Mouse (Mus musculus): Measurements from ENCODE around the gene Naa35. TPM values are rescaled to one million over a fixed set of nuclear protein-coding genes. Genes with fewer than 3 reads are reported as not detected.
A peak's percentile ranks its signal among the peaks of the same experiment; 100 is the strongest.

The Naa35 gene
- polyA plus RNA-seq, 1 experiment from 2014 or later = 108 TPM

GRCm38 (mm10) chr13:59555613-59556192 is 29.4 kb upstream of the Naa35 start:
- peak overlapping the region; percentile 90; the same call in 1 of the 2 replicates for H3K4me3 ChIP-seq
- peak overlapping the region; percentile 90 for H3K4me2 ChIP-seq (replicated peaks)
- 0 out of 2 replicates have a peak overlapping the region, but pooled peaks have one; percentile 91 for H3K9ac ChIP-seq
- no peak for ATAC-seq (ENCODE audit: low FRiP score)
- WGBS = 62% methylated on average over 8 of the region's 8 CpGs
- no peaks in the 10 kb centered on the region for H3K36me3 ChIP-seq
- H3K27ac ChIP-seq = no peak overlapping the region
- H3K9me3 ChIP-seq (replicated peaks) = no peaks in the 10 kb centered on the region
- peaks cover 16% of the 10 kb centered on the region for H3K4me1 ChIP-seq
- no peaks in the 10 kb centered on the region for H3K27me3 ChIP-seq

DNA sequence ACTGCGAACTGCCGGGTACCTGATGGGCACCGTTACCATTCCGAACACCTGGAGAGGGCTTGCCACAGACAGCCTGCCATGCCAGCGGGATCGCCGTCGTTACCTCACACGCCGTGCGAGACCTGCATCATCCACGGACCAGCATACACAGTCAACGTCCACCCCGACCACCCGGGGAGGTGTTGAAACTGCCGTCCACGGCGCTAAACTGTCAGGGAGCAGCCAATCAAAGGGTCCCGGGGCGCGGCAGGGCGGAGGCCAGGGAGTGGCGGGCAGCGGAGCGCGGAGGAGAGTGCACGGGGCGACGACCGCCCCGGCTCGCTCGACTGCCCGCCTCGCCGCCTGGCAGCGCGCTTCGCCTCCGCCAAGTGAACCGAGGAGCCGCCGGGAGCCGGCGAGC is 28.4 kb upstream of the Naa35 start:
- peak; percentile 81 for ATAC-seq (ENCODE audit: low FRiP score)
- no peaks in the 10 kb centered on the region for H3K27me3 ChIP-seq
- no peaks in the 10 kb centered on the region for H3K9me3 ChIP-seq (replicated peaks)
- H3K4me2 ChIP-seq (replicated peaks) = peak overlapping the region; percentile 90
- WGBS = under 1% methylated on average over 43 of the region's 45 CpGs
- peak overlapping the region; percentile 90 for H3K4me3 ChIP-seq
- H3K9ac ChIP-seq = peak overlapping the region; percentile 91
- H3K4me1 ChIP-seq = peaks cover 16% of the 10 kb centered on the region
- H3K36me3 ChIP-seq = no peaks in the 10 kb centered on the region
- peak overlapping the region; percentile 90 for H3K27ac ChIP-seq

GRCm38 (mm10) chr13:59557185-59557985 is 27.7 kb upstream of the Naa35 start:
- peak overlapping the region; percentile 90 for H3K4me3 ChIP-seq
- 1% methylated on average over 38 of the region's 73 CpGs for WGBS
- H3K4me1 ChIP-seq = peaks cover 16% of the 10 kb centered on the region
- peak overlapping the region; percentile 90 for H3K4me2 ChIP-seq (replicated peaks)
- peak; percentile 91 for ATAC-seq (ENCODE audit: low FRiP score)
- H3K27me3 ChIP-seq = no peaks in the 10 kb centered on the region
- H3K36me3 ChIP-seq = no peaks in the 10 kb centered on the region
- H3K9ac ChIP-seq = peak overlapping the region; percentile 91
- peak overlapping the region; percentile 90 for H3K27ac ChIP-seq
- H3K9me3 ChIP-seq (replicated peaks) = no peaks in the 10 kb centered on the region

DNA sequence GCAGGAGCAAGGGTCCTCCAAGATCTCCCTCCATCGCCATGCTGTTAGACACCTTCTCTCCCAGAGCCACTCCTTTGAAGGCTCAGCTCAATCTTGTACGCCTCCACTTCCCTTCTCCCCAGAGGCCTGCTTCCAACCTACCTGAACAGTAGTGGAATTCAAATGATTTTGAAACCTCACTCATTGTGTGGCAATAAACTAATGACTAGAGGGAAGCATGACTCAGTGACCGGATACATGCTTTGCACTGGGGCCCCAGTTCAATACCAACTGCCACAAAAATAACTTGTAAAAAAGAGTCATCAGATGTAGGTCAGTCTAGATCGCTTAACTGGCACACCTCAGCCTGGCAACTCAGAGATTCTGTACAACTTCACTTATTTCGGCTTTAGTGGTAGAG is 26.3 kb upstream of the Naa35 start:
- Histone ChIP-seq H3K4me1 (peaks cover 16% of the 10 kb centered on the region), H3K27ac (no peak overlapping the region), H3K9me3 (replicated peaks) (no peaks in the 10 kb centered on the region), H3K36me3 (no peaks in the 10 kb centered on the region), H3K4me2 (replicated peaks) (no peak overlapping the region), H3K4me3 (no peak overlapping the region), H3K9ac (no peak overlapping the region), H3K27me3 (no peaks in the 10 kb centered on the region)
- 94% methylated on average over 5 of the region's 5 CpGs for WGBS
- no peak for ATAC-seq (ENCODE audit: low FRiP score)

- Histone ChIP-seq H3K9me3 (replicated peaks) (no peaks in the 10 kb centered on the region), H3K27me3 (no peaks in the 10 kb centered on the region), H3K27ac (no peak overlapping the region), H3K4me3 (no peak overlapping the region), H3K9ac (no peak overlapping the region), H3K4me1 (no peaks in the 10 kb centered on the region; the same call in 1 of the 2 replicates), H3K4me2 (replicated peaks) (no peak overlapping the region), H3K36me3 (no peaks in the 10 kb centered on the region)
- WGBS = 91% methylated on average over 2 of the region's 2 CpGs
- ATAC-seq (ENCODE audit: low FRiP score) = no peak
Measured at GRCm38 (mm10) chr13:59562471-59562870, 22.6 kb upstream of the Naa35 start.

DNA sequence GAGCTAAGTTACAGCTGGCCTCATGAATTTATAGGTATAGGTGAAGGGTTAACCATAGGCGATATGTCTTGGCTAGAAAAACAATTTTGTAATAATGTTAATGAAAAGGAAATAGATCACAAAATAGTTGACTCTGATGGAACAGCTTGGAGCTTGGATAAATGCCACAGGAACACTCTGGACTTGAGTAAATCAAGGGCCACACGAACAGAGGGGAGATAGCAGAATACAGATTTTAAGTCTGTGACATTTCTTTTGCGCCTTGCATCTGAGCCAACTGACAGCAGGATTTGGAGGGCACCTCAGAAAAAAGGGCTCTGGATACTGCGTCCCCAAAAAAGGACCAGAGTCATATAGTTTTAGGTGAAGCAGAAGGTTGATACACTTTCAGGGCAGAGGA is 20.6 kb upstream of the Naa35 start:
- H3K9me3 ChIP-seq (replicated peaks) = no peaks in the 10 kb centered on the region
- no peak overlapping the region for H3K4me3 ChIP-seq
- no peak overlapping the region for H3K4me2 ChIP-seq (replicated peaks)
- WGBS = 89% methylated on average over 4 of the region's 4 CpGs
- no peaks in the 10 kb centered on the region for H3K36me3 ChIP-seq
- no peaks in the 10 kb centered on the region for H3K27me3 ChIP-seq
- no peak overlapping the region for H3K9ac ChIP-seq
- H3K4me1 ChIP-seq = no peaks in the 10 kb centered on the region
- ATAC-seq (ENCODE audit: low FRiP score) = no peak
- H3K27ac ChIP-seq = no peak overlapping the region

DNA sequence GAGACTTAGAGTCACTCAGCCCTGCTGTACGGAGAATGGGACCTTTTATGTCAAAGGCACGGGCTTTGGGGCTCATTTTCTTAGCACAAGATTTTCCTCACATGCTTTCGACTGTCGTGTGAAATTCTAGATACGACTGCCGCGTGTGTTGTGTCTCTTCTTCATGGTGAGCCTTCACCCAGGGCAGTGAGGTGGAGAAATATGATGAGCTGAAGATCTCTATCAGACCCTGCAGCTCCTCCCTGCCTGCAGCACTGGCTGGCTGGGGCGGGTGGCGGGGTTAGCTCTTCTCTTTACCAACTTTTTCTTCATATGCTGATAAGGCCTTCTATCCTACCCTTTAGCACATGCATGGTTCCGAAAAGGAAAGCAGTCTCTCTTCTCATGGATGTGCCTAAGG is 20.1 kb upstream of the Naa35 start:
- Histone ChIP-seq H3K9me3 (replicated peaks) (no peaks in the 10 kb centered on the region), H3K9ac (no peak overlapping the region), H3K4me3 (no peak overlapping the region), H3K27ac (no peak overlapping the region), H3K27me3 (no peaks in the 10 kb centered on the region), H3K4me2 (replicated peaks) (no peak overlapping the region), H3K36me3 (no peaks in the 10 kb centered on the region), H3K4me1 (no peaks in the 10 kb centered on the region)
- 78% methylated on average over 10 of the region's 10 CpGs for WGBS
- ATAC-seq (ENCODE audit: low FRiP score) = no peak

DNA sequence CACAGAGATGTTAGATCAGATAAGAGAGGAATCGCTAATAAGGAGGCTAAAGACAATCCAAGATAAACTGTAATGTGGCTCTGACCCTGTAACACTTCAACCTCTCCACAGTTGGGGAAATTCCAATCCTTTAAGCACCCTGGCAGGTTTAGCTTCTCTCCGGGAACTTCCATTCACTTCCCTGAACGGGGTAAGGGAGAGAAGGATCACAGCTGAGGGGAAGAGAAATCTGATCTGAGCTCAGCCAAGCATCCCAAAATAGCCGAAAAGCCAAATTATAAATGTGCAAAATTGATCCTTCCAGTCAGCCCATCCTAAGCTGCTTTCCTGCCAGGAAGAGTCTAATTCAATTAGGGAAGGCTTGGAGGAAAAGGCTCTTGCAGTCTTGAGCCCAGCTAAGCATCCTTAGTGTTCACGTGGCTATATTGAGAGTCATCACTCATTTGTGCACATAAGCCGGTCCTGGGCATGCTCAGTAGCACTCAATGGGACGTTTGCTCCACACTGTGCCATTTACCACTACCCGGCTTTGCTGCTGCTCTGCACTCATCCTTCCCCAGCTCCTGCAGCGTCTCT is 19.0 kb upstream of the Naa35 start:
- Histone ChIP-seq H3K9me3 (replicated peaks) (no peaks in the 10 kb centered on the region), H3K9ac (no peak overlapping the region), H3K27ac (no peak overlapping the region), H3K36me3 (no peaks in the 10 kb centered on the region), H3K4me1 (no peaks in the 10 kb centered on the region), H3K4me3 (no peak overlapping the region), H3K4me2 (replicated peaks) (no peak overlapping the region), H3K27me3 (no peaks in the 10 kb centered on the region)
- 71% methylated on average over 9 of the region's 9 CpGs for WGBS
- ATAC-seq (ENCODE audit: low FRiP score) = no peak

DNA sequence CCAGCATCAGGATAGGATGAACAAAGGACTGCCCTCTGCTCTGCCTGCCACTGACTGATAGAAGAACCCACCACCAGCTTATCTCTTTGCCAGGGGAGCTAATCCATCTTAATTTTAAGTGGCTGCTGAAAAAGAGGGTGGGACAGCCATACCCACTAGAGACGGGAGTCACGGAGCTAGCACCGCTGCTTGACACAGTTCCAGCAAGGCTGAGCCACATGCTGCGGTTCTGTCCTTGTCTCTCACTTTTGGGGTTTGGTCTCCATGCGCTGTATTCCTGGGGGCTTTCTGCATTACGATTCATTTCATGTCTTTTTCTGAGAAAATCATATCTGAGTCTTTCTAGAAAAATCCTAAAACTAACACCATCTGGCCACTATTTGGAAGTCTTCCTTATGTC is 14.0 kb upstream of the Naa35 start:
- Histone ChIP-seq H3K36me3 (no peaks in the 10 kb centered on the region), H3K9me3 (replicated peaks) (no peaks in the 10 kb centered on the region), H3K4me2 (replicated peaks) (no peak overlapping the region), H3K4me3 (no peak overlapping the region), H3K27ac (no peak overlapping the region), H3K4me1 (no peaks in the 10 kb centered on the region), H3K9ac (no peak overlapping the region), H3K27me3 (no peaks in the 10 kb centered on the region)
- WGBS = 90% methylated on average over 6 of the region's 6 CpGs
- no peak for ATAC-seq (ENCODE audit: low FRiP score)

DNA sequence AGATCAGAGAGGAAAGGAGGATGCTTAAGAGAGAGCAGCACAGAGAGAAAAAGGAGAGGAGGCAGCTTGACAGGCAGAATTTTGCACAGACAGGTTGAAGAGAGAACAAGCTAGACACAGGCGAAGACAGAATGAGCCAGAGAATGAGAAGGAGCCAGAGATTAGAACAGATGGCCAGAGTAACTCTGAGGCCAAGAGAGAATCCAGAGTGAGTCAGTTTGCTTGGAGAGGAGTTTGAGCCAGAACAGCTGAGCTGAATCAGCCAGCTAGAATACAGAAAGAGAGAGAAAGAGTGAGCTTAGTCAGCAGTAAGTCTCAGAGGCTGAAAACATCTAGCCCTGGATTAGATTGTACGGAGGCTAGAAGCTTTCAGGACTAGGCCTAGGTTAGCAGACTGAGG is 12.5 kb upstream of the Naa35 start:
- no peak for ATAC-seq (ENCODE audit: low FRiP score)
- no peaks in the 10 kb centered on the region for H3K9me3 ChIP-seq (replicated peaks)
- H3K27me3 ChIP-seq = no peaks in the 10 kb centered on the region
- no peak overlapping the region for H3K4me3 ChIP-seq
- no peak overlapping the region for H3K4me2 ChIP-seq (replicated peaks)
- H3K27ac ChIP-seq = no peak overlapping the region
- H3K9ac ChIP-seq = no peak overlapping the region
- no peaks in the 10 kb centered on the region for H3K4me1 ChIP-seq
- no peaks in the 10 kb centered on the region for H3K36me3 ChIP-seq
- WGBS = 98% methylated on average over 2 of the region's 2 CpGs

DNA sequence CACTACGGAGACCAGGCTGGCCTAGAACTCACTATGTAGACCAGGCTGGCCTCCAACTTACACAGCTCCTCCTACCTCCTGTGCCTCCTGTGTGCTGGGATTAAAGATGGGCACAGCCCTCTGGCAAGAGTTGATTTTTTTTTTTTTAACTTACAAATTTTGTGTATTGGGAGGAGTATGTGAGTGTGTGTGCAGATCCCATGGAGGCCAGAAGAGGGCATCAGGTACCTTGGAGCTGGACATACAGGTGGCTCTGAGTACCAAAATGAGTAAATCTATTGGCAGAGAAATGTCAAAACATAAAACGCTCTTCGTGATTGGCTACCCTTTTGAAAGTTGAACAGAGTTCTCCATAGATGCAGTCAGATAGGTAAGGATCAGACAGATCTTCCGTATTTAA is 4.1 kb upstream of the Naa35 start:
- Histone ChIP-seq H3K36me3 (no peaks in the 10 kb centered on the region), H3K4me2 (replicated peaks) (no peak overlapping the region), H3K4me1 (peaks cover 2% of the 10 kb centered on the region; the same call in 1 of the 2 replicates), H3K27me3 (no peaks in the 10 kb centered on the region), H3K27ac (no peak overlapping the region), H3K9ac (no peak overlapping the region), H3K9me3 (replicated peaks) (no peaks in the 10 kb centered on the region), H3K4me3 (no peak overlapping the region)
- ATAC-seq (ENCODE audit: low FRiP score) = no peak
- WGBS = 93% methylated on average over 4 of the region's 4 CpGs

- Histone ChIP-seq H3K9ac (peak overlapping the region; percentile 69), H3K36me3 (peaks cover 13% of the 10 kb centered on the region), H3K27ac (peak overlapping the region; percentile 58), H3K4me1 (peaks cover 20% of the 10 kb centered on the region), H3K4me3 (peak overlapping the region; percentile 94), H3K27me3 (no peaks in the 10 kb centered on the region), H3K4me2 (replicated peaks) (peak overlapping the region; percentile 73), H3K9me3 (replicated peaks) (no peaks in the 10 kb centered on the region)
- peak; percentile 70 for ATAC-seq (ENCODE audit: low FRiP score)
- 3% methylated on average over 9 of the region's 9 CpGs for WGBS
Measured at GRCm38 (mm10) chr13:59584481-59584880, 578 bp upstream of the Naa35 start.
